In genomic region chr9:68765595-68765994, GRCm38 (mm10) we compare ENCODE assay signal across 13 mouse cellular contexts.
DNase-seq lines count a peak whose midpoint lies in the region; ATAC-seq and TF ChIP-seq lines count a peak whose summit lies in the region.
"Had no signal": no experiment of that assay in that cellular context is flagged by ENCODE, and none has a peak within 500 bp of the region (broad histone marks: within the 10 kb centered on the region; RNA-seq: fewer than 3 reads in every experiment).

No protein-coding gene starts in this region.

- H3K9me3 ChIP-seq in heart, embryonic 12.5 days (replicated peaks), result no peaks in the 10 kb centered on the region
- H3K9me3 ChIP-seq: forebrain, embryonic 10.5 days; hindbrain, embryonic 15.5 days; midbrain, embryonic 13.5 days; neural tube, embryonic 15.5 days had no signal

- no peak overlapping the region for H3K4me3 ChIP-seq in layer of hippocampus, adult 2 months
- no peak overlapping the region for H3K4me3 ChIP-seq in heart, embryonic 12.5 days
- H3K4me3 ChIP-seq: forebrain, embryonic 10.5 days; hindbrain, embryonic 15.5 days; midbrain, embryonic 13.5 days; neural tube, embryonic 15.5 days had no signal

- no peak overlapping the region for H3K9ac ChIP-seq in heart, embryonic 12.5 days
- H3K9ac ChIP-seq: hindbrain, embryonic 15.5 days; midbrain, embryonic 13.5 days; neural tube, embryonic 15.5 days had no signal

- H3K4me1 ChIP-seq in heart, embryonic 12.5 days (replicated peaks), result peaks cover 12% of the 10 kb centered on the region

- DNase-seq in cerebellum, postnatal 25 days, result peak; percentile 47 to 63
- DNase-seq in cerebellum, adult 11-12 months, result no peak
- no peak for DNase-seq in layer of hippocampus, adult 2 months (ENCODE audit: low spot score in 2 of 2)
- no peak for DNase-seq in layer of hippocampus, adult 18-20 months (ENCODE audit: low spot score in 2 of 2)
- peak; percentile 26 for DNase-seq in right cerebral cortex, postnatal 4 days
- DNase-seq in right cerebral cortex, adult 18-20 months, result no peak
- peak; percentile 41 to 43 for DNase-seq in kidney, postnatal 4 days

- ATAC-seq in heart, embryonic 12.5 days (ENCODE audit: insufficient number of reproducible peaks, low FRiP score), result no peak
- ATAC-seq: CD4-positive, CD25-positive, alpha-beta regulatory T cell, adult 4 months; midbrain, embryonic 13.5 days had no signal

- no peaks in the 10 kb centered on the region for H3K36me3 ChIP-seq in heart, embryonic 12.5 days
- H3K36me3 ChIP-seq: forebrain, embryonic 10.5 days; hindbrain, embryonic 15.5 days; midbrain, embryonic 13.5 days; neural tube, embryonic 15.5 days had no signal

- H3K4me2 ChIP-seq in heart, embryonic 12.5 days, result no peak overlapping the region
- H3K4me2 ChIP-seq: hindbrain, embryonic 15.5 days; midbrain, embryonic 13.5 days; neural tube, embryonic 15.5 days had no signal

- peak; percentile 70 for TF ChIP-seq CTCF in layer of hippocampus, adult 2 months (conservative IDR thresholded peaks at IDR 0.05)

- whole genome bisulfite sequencing in heart, embryonic 12.5 days, result 71% methylated on average over 1 of the region's 1 CpGs

- no peaks in the 10 kb centered on the region for H3K27me3 ChIP-seq in heart, embryonic 12.5 days (replicated peaks)
- H3K27me3 ChIP-seq: hindbrain, embryonic 15.5 days; midbrain, embryonic 13.5 days; neural tube, embryonic 15.5 days had no signal

- no peak overlapping the region for H3K27ac ChIP-seq in layer of hippocampus, adult 2 months
- no peak overlapping the region for H3K27ac ChIP-seq in heart, embryonic 12.5 days (ENCODE audit: poor library complexity, severe bottlenecking)
- H3K27ac ChIP-seq: forebrain, embryonic 10.5 days; hindbrain, embryonic 15.5 days; midbrain, embryonic 13.5 days; neural tube, embryonic 15.5 days had no signal

Comparison
In these comparisons a context has a peak if more than half of its experiments do, and no peak if none do; other contexts are left out.
1. DNase-seq: peak in cerebellum, postnatal 25 days (2 of 2), right cerebral cortex, postnatal 4 days (single experiment) and kidney, postnatal 4 days (2 of 2); none in cerebellum, adult 11-12 months (single experiment), layer of hippocampus, adult 2 months (0 of 2), layer of hippocampus, adult 18-20 months (0 of 2) and right cerebral cortex, adult 18-20 months (single experiment).